Mouse (Mus musculus): Measurements from ENCODE around the gene Cnn1.

DNA sequence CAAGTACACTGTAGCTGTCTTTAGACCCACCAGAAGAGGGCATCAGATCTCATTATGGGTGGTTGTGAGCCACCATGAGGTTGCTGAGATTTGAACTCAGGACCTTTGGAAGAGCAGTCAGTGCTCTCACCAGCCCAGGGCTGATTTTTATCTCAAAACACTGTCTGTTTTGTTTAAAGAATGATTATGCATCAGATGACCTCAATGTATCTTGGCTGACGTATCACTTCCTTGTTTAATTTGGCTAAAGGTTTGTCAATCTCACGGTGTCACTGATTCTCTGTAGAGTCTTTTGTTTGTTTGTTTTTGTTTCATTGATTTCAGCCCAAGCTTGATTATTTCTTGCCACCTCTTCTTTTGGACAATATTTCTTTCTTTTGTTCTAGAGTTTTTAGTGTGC is 51.9 kb downstream of the Cnn1 start:
- no peak for TF ChIP-seq NRF1 (IDR thresholded peaks at IDR 0.05; ENCODE audit: insufficient read depth, low read depth, low read length, poor library complexity, severe bottlenecking)
- no peak for TF ChIP-seq MYC (IDR thresholded peaks at IDR 0.05; ENCODE audit: low read depth, low read length)
- no peak for TF ChIP-seq ELF1 (IDR thresholded peaks at IDR 0.05; ENCODE audit: low read depth, low read length)
- no peak for TF ChIP-seq TCF12 (IDR thresholded peaks at IDR 0.05; ENCODE audit: low read depth, low read length)
- TF ChIP-seq CTCF (IDR thresholded peaks at IDR 0.05 in 2 of 3, conservative IDR thresholded peaks at IDR 0.05 in 1 of 3; ENCODE audit: control insufficient read depth in 1 of 3, insufficient read depth in 1 of 3, low read depth in 2 of 3, low read length in 3 of 3, poor library complexity in 1 of 3, severe bottlenecking in 1 of 3): peak; percentile 21 to 33 (median 22); a peak in 3 of 6 replicates
- no peak for TF ChIP-seq E2F4 (IDR thresholded peaks at IDR 0.05; ENCODE audit: borderline replicate concordance, low read depth, low read length)
- TF ChIP-seq TBP (IDR thresholded peaks at IDR 0.05; ENCODE audit: low read depth, low read length): no peak
- TF ChIP-seq EP300 (IDR thresholded peaks at IDR 0.05; ENCODE audit: low read depth in 1 of 2, low read length in 2 of 2): no peak
- no peak for TF ChIP-seq BHLHE40 (IDR thresholded peaks at IDR 0.05; ENCODE audit: borderline replicate concordance, low read depth, low read length)
- TF ChIP-seq POLR2A (IDR thresholded peaks at IDR 0.05; ENCODE audit: control insufficient read depth in 1 of 2, insufficient read depth in 1 of 2, low read depth in 1 of 2, low read length in 2 of 2, poor library complexity in 1 of 2): no peak
